16 mouse cellular contexts compared by ENCODE assay signal in genomic region chr3:130131201-130131600, GRCm38 (mm10). TPM values are rescaled to one million over a fixed set of nuclear protein-coding genes. Genes with fewer than 3 reads are reported as not detected.
DNase-seq lines count a peak whose midpoint lies in the region; ATAC-seq lines count a peak whose summit lies in the region.
"Had no signal": no experiment of that assay in that cellular context is flagged by ENCODE, and none has a peak within 500 bp of the region (broad histone marks: within the 10 kb centered on the region; RNA-seq: fewer than 3 reads in every experiment).

TSS of gene Col25a1 (plus strand) at chr3:130131501.

- no peaks in the 10 kb centered on the region; the same call in 1 of the 2 replicates for H3K27me3 ChIP-seq in lung, embryonic 15.5 days
- no peaks in the 10 kb centered on the region for H3K27me3 ChIP-seq in midbrain, embryonic 16.5 days (ENCODE audit: control insufficient read depth, insufficient read depth, low read depth, low read length)
- H3K27me3 ChIP-seq: liver, embryonic 15.5 days; stomach, embryonic 15.5 days had no signal

- H3K4me3 ChIP-seq in lung, embryonic 15.5 days: no peak within 1 kb of the TSS
- H3K4me3 ChIP-seq in midbrain, embryonic 16.5 days (ENCODE audit: low read depth, low read length): no peak within 1 kb of the TSS
- H3K4me3 ChIP-seq: liver, embryonic 15.5 days; stomach, embryonic 15.5 days had no signal

- H3K36me3 ChIP-seq in lung, embryonic 15.5 days: no peaks in the 10 kb centered on the region
- H3K36me3 ChIP-seq in midbrain, embryonic 16.5 days (ENCODE audit: control insufficient read depth, insufficient read depth, low read length): no peaks in the 10 kb centered on the region
- H3K36me3 ChIP-seq: G1E; liver, embryonic 15.5 days; stomach, embryonic 15.5 days had no signal

- H3K9ac ChIP-seq in lung, embryonic 15.5 days: no peak within 1 kb of the TSS
- H3K9ac ChIP-seq in midbrain, embryonic 16.5 days (ENCODE audit: low read depth, low read length): no peak within 1 kb of the TSS
- H3K9ac ChIP-seq: liver, embryonic 15.5 days; stomach, embryonic 15.5 days had no signal

- H3K9me3 ChIP-seq in lung, embryonic 15.5 days: no peaks in the 10 kb centered on the region
- H3K9me3 ChIP-seq in midbrain, embryonic 16.5 days (replicated peaks; ENCODE audit: control insufficient read depth, low read length, poor library complexity, severe bottlenecking): no peaks in the 10 kb centered on the region
- H3K9me3 ChIP-seq: liver, embryonic 15.5 days; stomach, embryonic 15.5 days had no signal

- no peak for DNase-seq in frontal cortex, adult 2 months (ENCODE audit: extremely low spot score in 1 of 2, low spot score in 1 of 2)
- no peak for DNase-seq in frontal cortex, postnatal 14 days (ENCODE audit: low spot score in 2 of 2)
- no peak for DNase-seq in lung, postnatal 14 days
- DNase-seq in layer of hippocampus, postnatal 36 days: no peak
- DNase-seq in cerebellum, postnatal 4 days (ENCODE audit: low spot score in 2 of 2): no peak
- DNase-seq in gastrocnemius, postnatal 10 days: no peak
- DNase-seq: heart, postnatal 36 days; kidney, adult 9 months; right cerebral cortex, postnatal 4 days had no signal

- H3K4me2 ChIP-seq in lung, embryonic 15.5 days: no peak within 1 kb of the TSS
- H3K4me2 ChIP-seq in midbrain, embryonic 16.5 days (ENCODE audit: low read length): no peak within 1 kb of the TSS
- H3K4me2 ChIP-seq: liver, embryonic 15.5 days; stomach, embryonic 15.5 days had no signal

- no peaks in the 10 kb centered on the region for H3K4me1 ChIP-seq in lung, embryonic 15.5 days
- H3K4me1 ChIP-seq in midbrain, embryonic 16.5 days (ENCODE audit: control insufficient read depth, insufficient read depth, low read length): peaks cover 6% of the 10 kb centered on the region
- H3K4me1 ChIP-seq: liver, embryonic 15.5 days; stomach, embryonic 15.5 days had no signal

- WGBS in lung, embryonic 15.5 days: 87% methylated on average over 8 of the region's 8 CpGs
- 92% methylated on average over 8 of the region's 8 CpGs for WGBS in midbrain, embryonic 16.5 days

- no peak for ATAC-seq in lung, embryonic 15.5 days (ENCODE audit: borderline replicate concordance, extremely low read depth, low FRiP score, low TSS enrichment)
- ATAC-seq in midbrain, embryonic 16.5 days: no peak
- ATAC-seq: forebrain, embryonic 16.5 days had no signal

- H3K27ac ChIP-seq in lung, embryonic 15.5 days: no peak within 1 kb of the TSS
- no peak within 1 kb of the TSS for H3K27ac ChIP-seq in midbrain, embryonic 16.5 days (ENCODE audit: low read length)
- H3K27ac ChIP-seq: liver, embryonic 15.5 days; stomach, embryonic 15.5 days had no signal

RNA-seq across cellular contexts. Expression of gene Col25a1, which starts in this region (rescaled TPM):
- polyA plus RNA-seq in frontal cortex, adult 2 months (2012; rRNA removed): 9.7 and 12.2 TPM in 2 replicates
- 14.5 and 17.5 TPM in 2 replicates for polyA plus RNA-seq in lung, embryonic 15.5 days (2015; fragmentation: Nextera tagmentation; extraction: Ambion mirVana)
- 10 to 100 TPM; 77.6 to 79.5 TPM for total RNA-seq in layer of hippocampus, postnatal 36 days (2021)
- 13.9 and 15.1 TPM in 2 replicates for polyA plus RNA-seq in midbrain, embryonic 16.5 days (2015; fragmentation: Nextera tagmentation; extraction: Ambion mirVana)
- total RNA-seq in gastrocnemius, postnatal 10 days (2021): 1 to 10 TPM; 1.0 to 2.1 TPM
- total RNA-seq: neutrophil, adult 5-6 weeks had no signal
- polyA plus RNA-seq: G1E had no signal

Comparison
In these comparisons a context has a peak if more than half of its experiments do, and no peak if none do; other contexts are left out.
1. RNA of gene Col25a1 (total RNA-seq): 77.6 to 79.5 TPM in layer of hippocampus, postnatal 36 days; 1.0 to 2.1 TPM in gastrocnemius, postnatal 10 days; every median in the first group is over 10 times any median in the second.